Mouse (Mus musculus) lung, embryonic 14.5 days (tissue): ENCODE results near the gene Adam10. TPM values are rescaled to one million over a fixed set of nuclear protein-coding genes. Genes with fewer than 3 reads are reported as not detected.

Source experiments
- ATAC-seq: fragments of 200-750 bp; cut with Nextera tagmentation; 2 replicates; pipeline ENCODE4 v1.8.0; 2017; ENCODE audit warnings: mild to moderate bottlenecking, moderate TSS enrichment, moderate library complexity; ENCODE audit not compliant: insufficient read depth
- DNase-seq: peaks from one replicate; pipeline ENCODE4 v3.0.0-alpha.2; 2015
- H3K27ac ChIP-seq: fragments of 300-500 bp; sonication (generic); 2 replicates; pipeline ENCODE4 v1.5.1; 2014; ENCODE audit warnings: low read depth, mild to moderate bottlenecking, moderate library complexity
- H3K27me3 ChIP-seq: fragments of 300-500 bp; sonication (generic); 2 replicates; pipeline ENCODE4 v1.6.1; 2014; ENCODE audit warnings: low read length, control low read depth; ENCODE audit not compliant: insufficient read depth
- H3K36me3 ChIP-seq: fragments of 300-500 bp; sonication (generic); 2 replicates; pipeline ENCODE4 v1.6.1; 2014; ENCODE audit warnings: control low read depth; ENCODE audit not compliant: insufficient read depth
- H3K4me1 ChIP-seq: fragments of 300-500 bp; sonication (generic); 2 replicates; pipeline ENCODE4 v1.6.1; 2014; ENCODE audit warnings: antibody characterized with exemption, control low read depth; ENCODE audit not compliant: insufficient read depth
- H3K4me2 ChIP-seq: fragments of 300-500 bp; sonication (generic); 2 replicates; pipeline ENCODE4 v1.6.1; 2014; ENCODE audit warnings: mild to moderate bottlenecking
- H3K4me3 ChIP-seq: fragments of 300-500 bp; sonication (generic); 2 replicates; pipeline ENCODE4 v1.5.1; 2014; ENCODE audit warnings: low read depth, low read length
- H3K9ac ChIP-seq: fragments of 300-500 bp; sonication (generic); 2 replicates; pipeline ENCODE4 v1.6.1; 2014
- H3K9me3 ChIP-seq: fragments of 300-500 bp; sonication (generic); 2 replicates; pipeline ENCODE4 v1.6.1; 2016; ENCODE audit warnings: low read depth, low read length, control low read depth
- CTCF ChIP-seq: IDR thresholded peaks from 2 replicates; pipeline ENCODE4 v1.5.1; 2016; ENCODE audit warnings: antibody characterized with exemption, low read depth
- WGBS: fragments of 180-500 bp; shearing (Covaris S2); extraction: QIAGEN DNeasy Blood & Tissue Kit; methylation state at CpG from one replicate; pipeline ENCODE4 v1.1.7; 2014; 5-methylcytosine and 5-hydroxymethylcytosine counted together
- polyA plus RNA-seq: library from polyadenylated mRNA; unstranded; fragments of >200 nt; fragmentation: Nextera tagmentation; extraction: Ambion mirVana; gene quantifications from 2 replicates; pipeline ENCODE4 v1.2.1, GENCODE M21; 2014

Gene Adam10
- polyA plus RNA-seq, 1 experiment from 2014 or later: 80.2 TPM

- Histone ChIP-seq H3K9ac (no peak overlapping the region), H3K27ac (no peak overlapping the region), H3K9me3 (no peaks in the 10 kb centered on the region), H3K36me3 (no peaks in the 10 kb centered on the region), H3K4me2 (no peak overlapping the region), H3K4me3 (no peak overlapping the region), H3K4me1 (no peaks in the 10 kb centered on the region), H3K27me3 (no peaks in the 10 kb centered on the region)
- 66% methylated on average over 4 of the region's 4 CpGs for WGBS
- no peak for TF ChIP-seq CTCF
- ATAC-seq (no peak), DNase-seq (no peak)
These were observed 13.9 kb upstream of the Adam10 start for GRCm38 (mm10) chr9:70664847-70665246.

DNA sequence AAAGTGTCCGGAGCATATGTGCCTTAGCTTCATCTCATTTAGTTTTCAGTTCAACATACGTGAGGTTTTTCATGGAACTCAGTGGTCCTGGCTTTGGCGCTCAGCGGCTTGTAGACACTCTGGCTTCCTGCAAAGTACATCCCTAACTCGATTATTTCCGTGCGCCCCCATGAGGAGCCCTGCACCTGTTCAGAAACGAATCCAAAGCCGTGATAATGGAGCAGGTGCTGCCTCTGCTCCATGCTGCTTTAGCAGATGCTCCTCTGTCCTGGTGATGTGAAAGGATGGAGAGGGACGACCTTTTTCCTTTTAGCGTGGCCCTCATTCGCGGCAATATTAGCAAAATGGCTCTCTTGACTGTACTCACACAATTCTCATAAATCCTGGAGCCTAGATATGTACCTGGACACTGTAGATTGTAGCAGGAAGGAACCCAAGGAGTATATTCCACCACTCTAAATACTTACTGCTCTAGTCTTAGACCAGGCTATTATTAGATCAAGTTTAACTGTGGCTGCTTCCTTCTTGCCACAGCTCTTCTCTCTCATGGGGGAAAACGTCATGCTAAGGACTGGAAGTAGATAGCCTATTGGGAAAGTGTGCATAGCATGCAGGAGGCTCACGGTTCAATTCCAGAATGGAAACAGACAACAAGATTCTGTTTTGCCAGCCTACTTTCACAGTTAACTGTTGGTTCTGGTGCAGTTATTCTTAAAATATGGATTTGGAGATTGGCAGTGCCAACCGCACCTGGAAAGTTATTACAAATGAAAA is 13.2 kb upstream of the Adam10 start:
- 63% methylated on average over 16 of the region's 16 CpGs for WGBS
- no peaks in the 10 kb centered on the region for H3K36me3 ChIP-seq
- no peak overlapping the region for H3K27ac ChIP-seq
- H3K9me3 ChIP-seq: no peaks in the 10 kb centered on the region
- TF ChIP-seq CTCF: no peak
- no peaks in the 10 kb centered on the region for H3K4me1 ChIP-seq
- H3K9ac ChIP-seq: no peak overlapping the region
- DNase-seq (no peak), ATAC-seq (no peak)
- H3K4me2 ChIP-seq: no peak overlapping the region
- H3K27me3 ChIP-seq: no peaks in the 10 kb centered on the region
- no peak overlapping the region for H3K4me3 ChIP-seq

GRCm38 (mm10) chr9:70666811-70667210 is 12.0 kb upstream of the Adam10 start:
- TF ChIP-seq CTCF: no peak
- Histone ChIP-seq H3K27me3 (no peaks in the 10 kb centered on the region), H3K4me3 (no peak overlapping the region), H3K27ac (no peak overlapping the region), H3K4me2 (no peak overlapping the region), H3K9ac (no peak overlapping the region), H3K36me3 (no peaks in the 10 kb centered on the region), H3K4me1 (no peaks in the 10 kb centered on the region), H3K9me3 (no peaks in the 10 kb centered on the region)
- DNase-seq: peak; percentile 27
- no peak for ATAC-seq
- WGBS: 56% methylated on average over 7 of the region's 7 CpGs

DNA sequence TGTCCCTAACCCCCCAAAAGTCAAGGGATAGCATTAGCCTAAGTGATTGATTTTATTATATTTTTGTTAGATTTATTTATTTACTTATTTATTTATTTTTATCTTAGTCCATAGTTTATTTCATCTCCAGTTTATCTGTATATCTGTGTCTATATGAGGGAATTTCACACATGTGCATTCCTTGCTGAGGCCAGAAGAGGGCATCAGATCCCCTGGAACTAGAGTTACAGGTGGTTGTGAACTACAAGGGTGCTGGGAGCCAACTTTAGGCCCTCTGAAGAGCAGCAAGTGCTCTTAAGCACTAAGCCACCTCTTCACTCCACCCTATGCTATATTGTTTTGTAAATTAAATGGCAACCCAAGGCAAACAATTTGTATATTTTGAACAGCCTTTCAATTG is 10.7 kb upstream of the Adam10 start:
- peak; percentile 52 for TF ChIP-seq CTCF
- Histone ChIP-seq H3K4me2 (no peak overlapping the region), H3K27ac (no peak overlapping the region), H3K4me3 (no peak overlapping the region), H3K9ac (no peak overlapping the region), H3K9me3 (no peaks in the 10 kb centered on the region), H3K36me3 (no peaks in the 10 kb centered on the region), H3K27me3 (no peaks in the 10 kb centered on the region), H3K4me1 (no peaks in the 10 kb centered on the region)
- ATAC-seq (no peak), DNase-seq (no peak)

DNA sequence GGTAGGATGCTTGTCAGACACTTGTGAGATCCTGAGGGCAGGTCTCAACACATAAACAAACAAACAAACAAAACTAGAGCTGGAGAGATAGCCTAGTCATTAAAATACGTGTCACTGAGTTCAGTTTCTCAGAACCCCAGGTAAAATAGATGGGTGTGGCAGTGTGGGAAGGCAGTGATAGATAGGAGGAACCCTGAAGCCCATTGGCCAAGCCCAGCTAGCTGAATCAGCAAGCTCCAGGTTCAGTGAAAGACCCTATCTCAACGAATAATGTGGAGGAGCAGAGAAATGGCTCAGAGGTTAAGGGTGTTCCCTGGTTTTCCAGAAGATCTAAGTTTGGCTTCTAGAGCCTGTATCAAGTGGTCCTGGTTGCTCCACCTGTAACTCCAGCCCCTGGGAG is 9.6 kb upstream of the Adam10 start:
- WGBS: 35% methylated on average over 2 of the region's 2 CpGs
- no peaks in the 10 kb centered on the region for H3K9me3 ChIP-seq
- DNase-seq (no peak), ATAC-seq (no peak)
- no peak overlapping the region for H3K27ac ChIP-seq
- H3K4me1 ChIP-seq: no peaks in the 10 kb centered on the region
- no peaks in the 10 kb centered on the region for H3K27me3 ChIP-seq
- no peak overlapping the region for H3K9ac ChIP-seq
- no peak overlapping the region for H3K4me2 ChIP-seq
- H3K36me3 ChIP-seq: no peaks in the 10 kb centered on the region
- H3K4me3 ChIP-seq: no peak overlapping the region
- TF ChIP-seq CTCF: no peak

- Histone ChIP-seq H3K36me3 (no peaks in the 10 kb centered on the region), H3K4me2 (no peak overlapping the region), H3K9me3 (no peaks in the 10 kb centered on the region), H3K4me3 (no peak overlapping the region), H3K27ac (peak overlapping the region; percentile 40; the same call in 1 of the 2 replicates), H3K9ac (no peak overlapping the region), H3K27me3 (no peaks in the 10 kb centered on the region), H3K4me1 (no peaks in the 10 kb centered on the region)
- no peak for TF ChIP-seq CTCF
- no peak for DNase-seq
- 87% methylated on average over 6 of the region's 6 CpGs for WGBS
- ATAC-seq: no peak
These were observed 8.4 kb upstream of the Adam10 start for GRCm38 (mm10) chr9:70670381-70670780.

DNA sequence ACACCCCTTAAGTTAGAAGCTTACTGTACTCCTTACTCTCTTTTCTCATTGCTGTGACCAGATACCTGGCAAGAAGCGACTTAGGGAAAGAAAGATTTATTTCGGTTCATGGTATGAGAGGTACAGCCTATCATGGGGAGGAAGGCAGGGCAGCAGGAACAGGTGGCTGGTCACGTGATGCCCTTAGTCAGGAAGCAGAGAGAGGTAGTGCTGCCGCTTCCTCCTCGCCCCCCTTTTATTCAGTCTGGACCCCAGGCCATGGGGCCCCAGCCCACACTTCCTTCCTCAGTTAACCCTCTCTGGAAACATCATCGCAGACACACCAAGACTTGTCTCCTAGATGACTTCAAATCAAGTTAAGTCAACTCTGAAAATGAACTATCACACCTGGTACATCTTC is 7.5 kb upstream of the Adam10 start:
- Histone ChIP-seq H3K27ac (no peak overlapping the region), H3K36me3 (no peaks in the 10 kb centered on the region), H3K9ac (no peak overlapping the region), H3K4me2 (no peak overlapping the region), H3K4me1 (no peaks in the 10 kb centered on the region), H3K27me3 (no peaks in the 10 kb centered on the region), H3K4me3 (no peak overlapping the region), H3K9me3 (no peaks in the 10 kb centered on the region)
- ATAC-seq: no peak
- TF ChIP-seq CTCF: no peak
- DNase-seq: no peak
- 49% methylated on average over 6 of the region's 6 CpGs for WGBS
